Mouse (Mus musculus) olfactory bulb, adult 2 months (tissue): Measurements from ENCODE around the gene Sowahd.

ENCODE experiments used
- CTCF ChIP-seq: fragments of 200-500 bp; IDR thresholded peaks from 2 replicates; pipeline ENCODE4 v1.5.1; 2012; ENCODE audit warnings: low read depth, mild to moderate bottlenecking, low read length, moderate library complexity; ENCODE audit not compliant: insufficient read depth
- POLR2A ChIP-seq: fragments of 200-500 bp; IDR thresholded peaks from 2 replicates; pipeline ENCODE4 v1.6.1; 2012; ENCODE audit warnings: mild to moderate bottlenecking, low read depth, low read length, moderate library complexity; ENCODE audit not compliant: insufficient read depth

DNA sequence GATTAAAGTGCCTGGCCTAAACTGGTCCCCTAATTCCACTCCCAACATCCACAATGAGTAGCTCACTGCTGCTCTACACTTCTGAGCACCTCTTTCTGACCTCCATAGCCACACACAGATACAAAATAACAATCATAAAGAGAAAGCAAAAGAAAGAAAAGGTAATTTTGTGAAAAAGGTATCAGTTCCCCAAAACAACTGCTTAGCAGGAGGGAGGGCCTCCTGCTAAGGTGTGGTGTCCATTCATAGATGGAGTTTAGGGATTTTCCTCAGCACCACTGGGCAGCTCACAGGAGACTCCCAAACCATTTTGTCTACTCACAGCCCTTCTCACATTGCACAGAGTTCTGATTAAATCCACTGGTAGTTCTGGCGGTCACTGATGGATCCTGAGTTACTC lies 40.1 kb downstream of the Sowahd start:
- TF ChIP-seq CTCF (no peak), POLR2A (no peak)
